Mouse (Mus musculus) adrenal gland (tissue): Measurements from ENCODE around the gene B3galt4.

ENCODE experiments used
- intact Hi-C: fragments of 180-260 bp; cut with DNase I; formaldehyde crosslinking; loops from one replicate; pipeline ENCODE4 v1.15.1; 2025

Gene B3galt4

DNA sequence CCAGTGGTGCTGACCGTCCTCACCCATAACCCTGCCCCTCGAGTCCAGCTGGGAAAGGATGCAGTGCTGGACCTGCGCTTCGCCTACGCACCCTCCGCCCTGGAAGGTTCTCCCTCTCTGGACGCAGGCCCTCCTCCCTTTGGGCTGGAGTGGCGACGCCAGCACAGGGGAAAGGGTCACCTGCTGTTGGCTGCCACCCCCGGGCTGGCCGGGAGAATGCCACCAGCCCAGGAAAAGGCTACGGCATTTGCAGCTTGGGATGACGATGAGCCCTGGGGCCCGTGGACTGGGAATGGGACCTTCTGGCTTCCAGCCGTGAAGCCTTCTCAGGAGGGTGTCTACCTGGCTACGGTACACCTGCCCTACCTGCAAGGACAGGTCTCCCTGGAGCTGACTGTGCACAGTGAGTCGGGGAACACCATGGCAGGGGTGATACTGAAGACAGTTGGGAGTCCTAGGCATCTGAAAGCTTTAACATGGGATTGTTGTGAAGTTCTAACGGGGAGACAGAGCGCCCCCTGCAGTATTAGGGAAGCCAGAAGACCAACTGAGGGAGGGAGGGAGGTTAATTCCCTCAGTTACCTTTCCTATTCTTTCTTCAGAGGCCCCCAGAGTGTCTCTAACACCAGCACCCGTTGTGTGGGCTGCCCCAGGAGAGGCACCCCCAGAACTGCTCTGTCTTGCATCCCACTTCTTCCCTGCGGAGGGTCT lies 25.7 kb downstream of the B3galt4 start:
- intact Hi-C loops: no loop called here

DNA sequence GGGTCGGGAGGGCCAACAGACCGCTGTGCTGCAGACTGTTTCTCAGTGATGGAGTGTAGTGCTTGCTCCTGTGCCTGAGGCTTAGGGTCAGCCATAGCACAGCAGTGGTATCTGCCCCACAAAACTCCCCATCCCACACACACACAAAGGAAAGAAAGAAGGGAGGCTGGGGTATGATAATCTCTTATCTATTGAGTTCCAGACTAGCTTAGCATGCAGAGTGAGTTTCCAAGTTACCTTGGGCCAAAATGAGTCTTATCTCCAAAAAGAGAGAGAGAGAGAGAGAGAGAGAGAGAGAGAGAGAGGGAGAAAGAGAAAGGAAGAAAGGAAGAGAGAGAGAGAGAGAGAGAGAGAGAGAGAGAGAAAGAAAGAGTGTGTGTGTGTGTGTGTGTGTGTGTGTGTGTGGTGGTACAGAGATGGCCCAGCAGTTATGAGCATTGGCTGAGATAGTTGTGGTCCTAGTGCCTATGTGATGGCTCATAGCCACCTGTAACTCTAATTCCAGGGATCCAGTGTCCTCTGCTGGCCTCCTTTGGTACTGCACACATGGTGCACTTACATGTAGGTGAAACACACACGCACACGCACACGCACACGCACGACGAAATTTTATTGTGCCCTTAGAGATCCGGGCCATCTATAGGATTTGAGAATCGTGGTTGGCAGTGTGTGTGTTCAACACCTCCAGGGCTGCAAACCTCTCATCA lies 26.6 kb downstream of the B3galt4 start:
- intact Hi-C loops: no loop called here

DNA sequence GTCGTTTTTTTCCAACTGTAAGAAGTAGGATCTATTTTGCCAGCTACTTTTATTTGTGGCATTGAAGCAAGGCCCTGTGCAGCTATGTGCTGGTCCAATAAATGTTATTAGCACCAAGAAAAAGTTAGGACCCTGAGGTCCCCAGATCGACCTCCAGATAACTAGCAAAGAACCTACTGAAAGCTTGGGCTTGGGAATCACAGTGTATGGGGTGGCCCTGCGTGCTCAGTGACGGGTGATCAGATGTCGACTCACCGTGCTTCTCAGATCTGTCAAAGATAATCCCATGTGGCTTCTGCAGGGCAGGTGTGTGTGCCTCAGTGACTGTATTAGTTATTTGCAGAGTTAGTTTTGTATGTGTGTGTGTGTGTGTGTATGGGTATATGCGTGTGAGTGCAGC lies 29.9 kb downstream of the B3galt4 start:
- intact Hi-C loops: no loop called here

DNA sequence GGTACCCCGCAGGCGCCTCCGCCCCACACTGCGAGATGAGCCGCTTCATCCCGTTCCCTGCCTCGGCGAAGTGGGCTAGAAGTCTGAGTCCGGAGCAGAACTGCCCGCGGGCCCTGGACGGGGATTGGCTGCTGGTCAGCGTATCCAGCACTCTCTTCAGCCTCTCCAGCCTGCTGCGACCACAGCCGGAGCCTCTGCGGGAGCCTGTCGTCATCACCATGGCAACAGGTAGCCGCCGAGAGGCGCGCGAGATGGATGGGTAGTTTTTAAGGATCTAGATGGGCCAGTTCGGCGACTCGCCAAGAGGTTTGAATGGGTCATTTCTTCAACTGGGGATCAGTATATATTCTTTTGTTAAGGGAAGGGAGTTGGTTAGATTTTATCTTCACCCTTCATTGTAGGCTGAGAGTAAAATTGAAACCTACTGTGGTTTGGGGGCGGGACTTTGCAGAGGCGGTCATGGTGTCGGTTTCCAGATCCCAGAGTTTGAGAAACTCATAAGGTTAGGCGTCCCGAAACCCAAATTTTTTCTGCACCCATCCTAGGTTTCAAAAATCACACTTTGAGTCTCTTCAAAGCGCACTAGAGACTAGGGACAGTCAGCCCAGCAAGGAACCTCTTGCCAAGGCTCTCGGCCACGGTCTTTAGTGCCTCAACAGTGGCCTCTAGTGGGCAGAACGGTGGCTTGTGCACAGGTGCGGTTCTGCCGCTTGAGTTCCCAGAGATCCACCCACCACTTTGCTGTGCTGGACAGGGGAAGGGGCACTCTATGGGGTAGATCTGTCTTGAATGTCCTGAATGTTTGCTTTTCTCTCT lies 30.8 kb downstream of the B3galt4 start:
- intact Hi-C loops: no loop called here

DNA sequence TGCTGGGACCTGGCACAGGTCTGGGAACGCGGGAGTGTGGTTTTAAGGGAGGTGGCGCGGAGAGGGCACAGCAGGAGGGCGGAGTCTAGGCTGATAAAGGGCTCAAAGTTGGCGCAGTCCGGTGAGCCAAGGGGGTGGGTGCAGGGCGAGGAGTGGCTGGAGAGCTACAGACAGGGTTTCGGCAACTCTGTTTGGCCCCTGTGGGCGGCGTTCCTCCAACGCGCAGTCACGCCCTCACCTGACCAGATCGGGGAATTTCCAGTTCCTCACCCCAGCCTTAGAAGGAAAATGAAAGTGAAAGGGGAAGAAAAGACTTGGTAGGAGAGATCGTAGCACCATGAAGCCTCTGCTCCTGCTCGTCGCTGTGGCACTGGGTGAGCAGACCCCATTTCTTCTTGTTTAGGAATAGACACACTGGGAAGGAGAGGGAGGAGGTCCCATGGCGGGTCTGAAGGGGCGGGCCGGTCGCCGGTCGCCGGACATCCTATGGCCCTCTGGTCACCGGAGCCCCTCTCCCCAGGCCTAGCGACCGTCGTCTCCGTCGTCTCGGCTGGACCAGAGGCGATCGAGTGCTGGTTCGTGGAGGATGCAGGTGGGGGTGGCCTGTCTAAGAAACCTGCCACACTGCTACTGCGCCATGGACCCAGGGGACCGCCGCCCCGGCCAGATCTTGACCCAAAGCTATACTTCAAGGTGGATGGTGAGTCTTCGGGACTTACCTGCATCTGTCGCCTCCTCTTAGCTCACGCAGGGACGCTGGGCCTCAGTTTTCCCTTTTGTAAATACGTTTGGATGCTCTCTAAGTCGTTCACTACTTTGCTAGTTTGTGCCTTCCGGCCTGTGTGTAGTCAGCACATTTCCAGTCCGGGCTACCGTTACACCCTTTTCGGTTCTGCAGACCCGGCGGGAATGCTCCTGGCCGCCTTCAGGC lies 31.7 kb downstream of the B3galt4 start:
- intact Hi-C loops: no loop called here

DNA sequence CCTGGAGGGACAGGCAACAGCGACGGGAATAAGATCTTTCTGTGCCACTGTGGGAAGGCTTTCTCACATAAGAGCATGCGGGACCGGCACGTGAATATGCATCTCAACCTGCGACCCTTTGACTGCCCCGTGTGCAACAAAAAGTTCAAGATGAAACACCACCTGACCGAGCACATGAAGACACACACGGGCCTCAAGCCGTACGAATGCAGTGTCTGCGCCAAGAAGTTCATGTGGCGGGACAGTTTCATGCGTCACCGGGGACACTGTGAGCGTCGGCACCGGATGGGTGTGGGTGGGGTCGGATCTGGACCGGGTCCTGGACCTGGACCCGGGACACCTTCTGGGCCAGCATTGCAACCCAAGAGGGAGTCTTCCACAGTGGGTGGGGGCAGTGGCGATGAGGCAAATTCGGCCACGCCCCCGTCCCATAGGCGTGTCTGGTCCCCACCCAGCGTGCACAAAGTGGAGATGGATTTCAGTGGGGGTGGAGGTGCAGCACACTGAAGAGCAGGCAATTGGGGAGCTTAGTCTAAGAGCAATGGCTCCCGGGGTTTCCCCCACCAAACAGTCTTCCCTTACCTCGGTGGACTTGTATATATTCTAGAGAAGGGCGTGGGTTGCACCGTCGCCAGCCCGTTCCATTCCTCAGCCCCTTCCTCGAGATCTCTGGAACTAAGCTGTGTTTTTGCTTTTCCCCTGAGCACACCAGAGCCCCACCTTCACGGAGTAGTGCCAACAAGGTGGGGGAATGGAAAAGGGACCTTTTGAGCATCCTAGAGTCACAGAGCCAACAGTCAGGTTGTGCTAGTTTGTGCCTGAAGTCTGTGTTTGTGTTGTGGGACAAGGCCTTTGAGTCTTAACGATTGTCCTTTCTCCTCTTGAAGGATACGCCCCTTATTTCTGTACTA lies 32.7 kb downstream of the B3galt4 start:
- intact Hi-C loops: no loop called here

DNA sequence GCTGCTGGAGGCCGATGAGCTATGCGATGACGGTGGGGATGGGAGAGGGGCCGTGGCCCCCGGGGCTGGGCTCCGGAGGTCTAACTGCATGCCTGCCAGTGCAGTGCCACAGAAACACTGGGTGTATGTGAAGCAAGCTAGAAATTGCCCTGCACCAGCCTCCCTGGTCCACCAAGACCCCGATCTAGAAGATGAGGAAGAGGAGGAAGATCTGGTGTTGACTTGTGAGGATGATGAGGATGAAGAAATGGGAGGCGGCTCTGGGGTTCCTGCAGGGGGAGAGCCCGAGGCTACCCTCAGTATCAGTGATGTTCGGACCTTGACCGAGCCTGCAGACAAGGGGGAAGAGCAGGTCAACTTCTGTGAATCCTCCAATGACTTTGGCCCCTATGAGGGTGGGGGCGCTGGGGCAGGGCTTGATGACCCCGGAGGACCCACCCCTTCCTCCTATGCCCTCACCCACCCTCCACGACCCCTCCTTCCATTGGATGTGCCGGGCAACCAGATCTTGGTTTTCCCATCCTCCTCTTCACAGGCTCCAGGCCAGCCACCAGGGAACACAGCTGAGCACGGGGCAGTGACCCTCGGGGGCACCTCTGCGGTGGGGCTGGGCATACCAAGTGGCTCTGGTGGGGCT lies 33.5 kb downstream of the B3galt4 start:
- intact Hi-C loops: no loop called here

DNA sequence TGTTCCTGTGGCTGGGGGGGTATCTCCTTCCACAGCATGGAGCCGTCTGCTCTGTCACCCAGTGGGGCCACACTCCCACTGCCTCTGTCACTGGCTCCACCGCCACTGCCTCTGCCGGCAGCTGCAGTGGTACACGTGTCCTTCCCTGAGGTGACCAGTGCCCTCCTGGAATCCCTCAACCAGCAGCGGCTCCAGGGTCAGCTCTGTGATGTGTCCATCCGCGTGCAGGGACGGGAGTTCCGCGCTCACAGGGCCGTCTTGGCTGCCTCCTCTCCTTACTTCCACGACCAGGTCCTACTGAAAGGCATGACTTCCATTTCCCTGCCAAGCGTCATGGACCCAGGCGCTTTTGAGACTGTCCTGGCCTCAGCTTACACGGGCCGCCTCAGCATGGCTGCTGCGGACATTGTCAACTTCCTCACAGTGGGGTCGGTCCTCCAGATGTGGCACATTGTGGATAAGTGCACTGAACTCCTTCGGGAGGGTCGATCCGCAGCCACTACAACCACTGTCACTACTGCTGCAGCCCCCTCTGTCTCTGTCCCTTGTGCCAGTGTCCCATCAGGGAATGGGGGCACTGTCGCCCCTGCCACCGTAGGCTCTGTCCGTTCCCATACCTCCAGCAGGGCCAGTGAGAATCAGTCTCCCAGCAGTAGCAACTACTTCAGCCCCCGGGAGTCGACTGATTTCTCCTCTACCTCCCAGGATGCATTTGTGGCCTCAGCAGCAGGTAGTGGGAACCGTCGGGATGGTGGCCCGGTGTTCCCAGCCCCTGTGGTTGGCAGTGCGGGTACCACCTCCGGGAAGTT lies 34.2 kb downstream of the B3galt4 start:
- intact Hi-C loops: no loop called here

DNA sequence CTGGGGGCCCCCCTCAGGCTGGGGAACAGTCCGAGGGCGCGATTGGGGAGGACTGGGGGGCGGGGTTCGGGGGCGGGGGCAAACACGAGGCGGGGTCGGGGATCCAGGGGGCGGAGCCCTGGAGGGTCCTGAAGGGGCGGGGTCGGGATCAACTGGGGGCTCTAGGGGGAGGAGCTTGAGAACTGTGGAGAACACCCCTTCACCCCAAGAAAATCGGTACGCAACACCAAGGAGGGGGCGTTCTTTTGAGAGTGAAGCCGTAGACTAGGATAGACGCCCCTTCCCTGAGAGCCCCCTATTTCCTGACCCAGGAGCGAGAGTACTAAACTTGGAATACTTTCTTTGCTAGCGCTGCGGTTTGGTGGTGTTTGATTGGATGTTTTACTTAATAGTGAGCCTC lies 35.0 kb downstream of the B3galt4 start:
- intact Hi-C loops: no loop called here

DNA sequence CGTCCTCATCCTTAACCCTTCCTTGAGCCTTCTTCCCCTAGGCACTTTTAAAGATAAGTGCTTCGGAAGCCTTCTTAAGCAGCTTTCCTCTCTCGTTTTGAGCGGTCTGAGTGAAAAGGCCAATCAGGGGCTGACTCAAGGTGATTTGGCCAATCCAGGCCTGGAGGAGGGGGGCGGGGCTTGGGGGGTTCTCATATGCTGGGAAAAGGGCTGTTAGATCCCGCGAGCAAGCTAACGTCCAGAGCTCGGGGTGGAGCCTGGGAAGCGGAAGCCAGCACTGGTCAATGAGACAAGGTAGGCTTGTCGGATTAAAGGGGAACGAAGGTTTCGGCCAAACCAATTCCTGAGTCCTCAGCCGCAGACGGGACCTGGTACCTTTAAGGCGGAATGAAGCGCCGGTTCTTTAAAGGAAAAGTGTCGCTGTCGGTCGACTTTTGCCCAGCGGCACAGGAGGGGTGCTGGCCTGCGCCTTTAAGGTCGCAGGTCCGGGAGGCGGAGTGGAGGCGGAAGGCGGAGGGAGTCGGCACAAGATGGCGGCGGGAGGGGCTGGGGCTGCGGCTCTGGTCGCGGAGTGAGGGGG lies 35.5 kb downstream of the B3galt4 start, which contains the start of the genes Tapbp and Zbtb22:
Tapbp (plus strand) TSS at position 229 of the 580 bp plus-strand sequence.
Zbtb22 (plus strand) TSS at position 234 of the 580 bp plus-strand sequence.
- intact Hi-C loops: no loop called here

DNA sequence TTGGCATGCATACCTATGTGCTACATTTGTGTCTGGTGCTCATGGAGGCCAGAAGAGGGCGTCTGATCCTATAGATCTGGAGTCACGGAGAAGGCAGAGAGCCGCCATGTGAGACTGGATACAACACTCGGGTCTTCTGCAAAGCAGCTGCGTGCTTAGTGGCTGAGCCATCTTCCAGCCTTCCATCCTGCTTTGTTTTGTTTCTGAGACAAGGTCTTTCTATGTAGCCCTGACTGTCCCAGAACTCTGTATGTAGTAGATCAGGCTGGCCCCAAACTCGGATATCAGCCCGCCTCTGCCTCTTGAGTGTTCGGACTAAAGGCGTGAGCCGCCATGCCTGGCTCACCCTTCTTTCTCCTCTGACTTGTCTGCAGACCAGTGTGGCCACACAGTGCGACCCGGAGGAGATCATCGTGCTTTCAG lies 36.3 kb downstream of the B3galt4 start:
- intact Hi-C loops: no loop called here

DNA sequence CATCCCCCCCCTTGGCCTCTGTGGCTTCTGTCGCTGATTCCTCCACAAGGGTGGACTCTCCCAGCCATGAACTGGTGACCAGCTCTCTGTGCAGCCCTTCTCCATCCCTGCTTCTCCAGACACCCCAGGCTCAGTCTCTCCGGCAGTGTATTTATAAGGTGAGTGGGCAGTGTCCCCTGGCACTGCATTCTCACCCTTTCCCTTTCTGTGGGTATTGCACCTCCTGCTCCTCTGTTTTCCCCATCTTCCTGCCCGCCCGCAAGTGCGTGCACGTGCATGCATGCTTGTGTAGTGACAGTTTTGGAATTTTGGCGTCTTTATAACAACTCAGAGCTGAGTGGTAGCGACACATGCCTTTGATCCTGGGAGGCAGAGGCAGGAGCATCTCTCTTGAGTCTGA lies 37.4 kb downstream of the B3galt4 start:
- intact Hi-C loops: no loop called here

DNA sequence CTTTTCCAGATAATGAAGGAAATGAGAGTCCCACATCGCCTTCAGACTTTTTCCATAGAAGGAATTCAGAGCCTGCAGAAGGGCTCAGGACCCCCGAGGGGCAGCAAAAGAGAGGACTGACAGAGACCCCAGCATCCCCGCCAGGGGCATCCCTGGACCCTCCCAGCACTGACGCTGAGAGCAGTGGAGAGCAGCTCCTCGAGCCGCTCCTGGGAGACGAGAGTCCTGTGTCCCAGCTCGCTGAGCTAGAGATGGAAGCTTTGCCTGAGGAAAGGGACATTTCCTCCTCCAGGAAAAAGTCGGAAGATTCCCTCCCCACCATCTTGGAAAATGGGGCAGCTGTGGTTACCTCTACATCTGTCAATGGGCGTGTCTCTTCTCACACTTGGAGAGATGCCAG lies 38.0 kb downstream of the B3galt4 start:
- intact Hi-C loops: no loop called here

DNA sequence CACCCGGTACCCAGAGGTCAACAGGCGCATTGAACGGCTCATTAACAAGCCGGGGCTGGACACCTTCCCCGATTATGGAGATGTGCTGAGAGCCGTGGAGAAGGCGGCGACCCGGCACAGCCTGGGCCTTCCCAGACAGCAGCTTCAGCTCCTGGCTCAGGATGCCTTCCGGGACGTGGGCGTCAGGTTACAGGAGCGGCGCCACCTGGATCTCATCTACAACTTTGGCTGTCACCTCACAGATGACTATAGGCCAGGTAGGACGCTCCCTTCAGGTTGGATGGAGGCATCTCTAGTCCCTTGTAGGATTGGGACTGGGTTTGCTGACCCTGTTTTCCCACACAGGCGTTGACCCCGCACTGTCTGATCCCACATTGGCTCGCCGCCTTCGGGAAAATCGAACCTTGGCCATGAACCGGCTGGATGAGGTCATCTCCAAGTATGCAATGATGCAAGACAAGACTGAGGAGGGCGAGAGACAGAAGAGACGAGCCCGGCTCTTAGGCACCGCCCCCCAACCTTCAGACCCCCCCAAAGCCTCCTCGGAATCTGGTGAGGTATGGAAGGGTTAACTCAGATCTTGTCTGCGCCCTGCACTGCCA lies 39.4 kb downstream of the B3galt4 start:
- intact Hi-C loops: no loop called here

DNA sequence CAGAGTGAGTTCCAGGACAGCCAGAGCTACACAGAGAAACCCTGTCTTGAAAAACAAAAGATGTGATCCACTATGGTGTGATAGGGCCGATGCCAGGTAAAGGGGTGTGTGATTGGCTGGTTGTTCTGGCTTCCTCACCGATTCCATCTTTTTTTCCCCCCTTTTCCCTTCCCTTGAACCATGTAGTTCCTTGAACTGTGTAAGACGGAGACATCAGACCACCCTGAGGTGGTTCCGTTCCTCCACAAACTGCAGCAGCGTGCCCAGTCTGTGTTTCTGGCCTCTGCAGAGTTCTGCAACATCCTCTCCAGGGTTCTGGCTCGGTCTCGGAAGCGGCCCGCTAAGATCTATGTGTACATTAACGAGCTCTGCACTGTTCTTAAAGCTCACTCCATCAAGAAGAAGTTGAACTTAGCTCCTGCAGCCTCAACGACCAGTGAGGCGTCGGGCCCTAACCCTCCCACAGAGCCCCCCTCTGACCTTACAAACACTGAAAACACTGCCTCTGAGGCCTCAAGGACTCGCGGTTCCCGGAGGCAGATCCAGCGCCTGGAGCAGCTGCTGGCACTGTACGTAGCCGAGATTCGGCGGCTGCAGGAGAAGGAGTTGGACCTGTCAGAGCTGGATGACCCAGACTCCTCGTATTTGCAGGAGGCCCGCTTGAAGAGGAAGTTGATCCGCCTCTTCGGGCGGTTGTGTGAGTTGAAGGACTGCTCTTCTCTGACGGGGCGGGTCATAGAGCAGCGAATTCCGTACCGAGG lies 40.1 kb downstream of the B3galt4 start:
- intact Hi-C loops: no loop called here

DNA sequence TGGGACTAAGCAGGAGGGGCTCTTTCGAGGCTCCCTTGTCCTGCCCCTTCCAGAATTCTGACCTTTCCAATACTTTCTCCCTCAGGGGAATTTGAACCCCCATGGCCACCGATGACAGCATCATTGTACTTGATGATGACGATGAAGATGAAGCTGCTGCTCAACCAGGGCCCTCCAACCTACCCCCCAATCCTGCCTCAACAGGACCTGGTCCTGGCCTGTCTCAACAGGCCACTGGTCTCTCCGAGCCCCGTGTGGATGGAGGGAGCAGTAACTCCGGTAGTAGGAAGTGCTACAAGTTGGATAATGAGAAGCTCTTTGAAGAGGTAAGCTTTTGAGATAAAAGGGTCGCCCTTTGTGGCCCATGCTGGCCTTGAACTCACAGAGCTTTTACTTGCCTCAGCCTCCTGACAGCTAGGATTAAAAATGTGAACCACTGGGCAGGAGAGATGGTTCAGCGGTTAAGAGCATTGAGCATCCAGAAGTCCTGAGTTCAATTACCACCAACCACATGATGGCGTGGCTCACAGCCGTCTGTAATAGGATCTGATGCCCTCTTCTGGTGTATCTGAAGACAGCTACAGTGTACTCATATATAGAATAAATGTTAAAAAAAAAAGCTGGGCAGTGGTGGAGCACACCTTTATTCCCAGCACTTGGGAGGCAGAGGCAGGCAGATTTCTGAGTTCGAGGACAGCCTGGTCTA lies 40.8 kb downstream of the B3galt4 start:
- intact Hi-C loops: no loop called here
